Mouse (Mus musculus) midbrain, embryonic 14.5 days (tissue): ENCODE measurements around the gene Zdhhc25. TPM values are rescaled to one million over a fixed set of nuclear protein-coding genes. Genes with fewer than 3 reads are reported as not detected.

ENCODE experiments used
- ATAC-seq: fragments of 200-750 bp; cut with Nextera tagmentation; 2 replicates; pipeline ENCODE4 v1.8.0; 2017; ENCODE audit warnings: moderate number of reproducible peaks, moderate library complexity; ENCODE audit not compliant: low FRiP score, low TSS enrichment
- DNase-seq: peaks from one replicate; pipeline ENCODE4 v3.0.0-alpha.2; 2015
- H3K27ac ChIP-seq: fragments of 300-500 bp; sonication (generic); replicated peaks from 2 replicates; pipeline ENCODE4 v1.5.1; 2014; ENCODE audit warnings: mild to moderate bottlenecking, low read depth, low read length, moderate library complexity
- H3K27me3 ChIP-seq: fragments of 300-500 bp; sonication (generic); 2 replicates; pipeline ENCODE4 v1.6.1; 2014; ENCODE audit warnings: low read length, control low read depth, mixed read lengths; ENCODE audit not compliant: control insufficient read depth, insufficient read depth
- H3K36me3 ChIP-seq: fragments of 300-500 bp; sonication (generic); 2 replicates; pipeline ENCODE4 v1.6.1; 2014; ENCODE audit warnings: low read length, control low read depth; ENCODE audit not compliant: control insufficient read depth, insufficient read depth
- H3K4me1 ChIP-seq: fragments of 300-500 bp; sonication (generic); 2 replicates; pipeline ENCODE4 v1.6.1; 2014; ENCODE audit warnings: mild to moderate bottlenecking, antibody characterized with exemption, low read length, control low read depth; ENCODE audit not compliant: control insufficient read depth, insufficient read depth
- H3K4me2 ChIP-seq: fragments of 300-500 bp; sonication (generic); 2 replicates; pipeline ENCODE4 v1.6.1; 2014; ENCODE audit warnings: mild to moderate bottlenecking, low read length, moderate library complexity
- H3K4me3 ChIP-seq: fragments of 300-500 bp; sonication (generic); replicated peaks from 2 replicates; pipeline ENCODE4 v1.5.1; 2014; ENCODE audit warnings: low read depth, low read length
- H3K9ac ChIP-seq: fragments of 300-500 bp; sonication (generic); replicated peaks from 2 replicates; pipeline ENCODE4 v1.6.1; 2014; ENCODE audit warnings: mild to moderate bottlenecking, low read length, moderate library complexity
- H3K9me3 ChIP-seq: fragments of 300-500 bp; sonication (generic); 2 replicates; pipeline ENCODE4 v1.6.1; 2016; ENCODE audit warnings: low read length, control low read depth, mixed read lengths; ENCODE audit not compliant: control insufficient read depth
- WGBS: fragments of 180-500 bp; shearing (Covaris S2); extraction: QIAGEN DNeasy Blood & Tissue Kit; methylation state at CpG from one replicate; pipeline ENCODE4 v1.1.7; 2014; 5-methylcytosine and 5-hydroxymethylcytosine counted together
- polyA plus RNA-seq: library from polyadenylated mRNA; unstranded; fragments of >200 nt; fragmentation: Nextera tagmentation; extraction: Ambion mirVana; gene quantifications from 2 replicates; pipeline ENCODE4 v1.2.1, GENCODE M21; 2014

Gene Zdhhc25
- polyA plus RNA-seq, 1 experiment from 2014 or later, result not detected

GRCm38 (mm10) chr15:88602496-88602895, 2.4 kb downstream of the Zdhhc25 start:
- no peak overlapping the region for H3K4me3 ChIP-seq
- no peaks in the 10 kb centered on the region for H3K4me1 ChIP-seq
- 95% methylated on average over 3 of the region's 3 CpGs for WGBS
- H3K9me3 ChIP-seq, result no peaks in the 10 kb centered on the region
- H3K36me3 ChIP-seq, result no peaks in the 10 kb centered on the region
- H3K9ac ChIP-seq, result no peak overlapping the region
- H3K4me2 ChIP-seq, result no peak overlapping the region
- no peak for ATAC-seq
- DNase-seq, result no peak
- H3K27me3 ChIP-seq, result no peaks in the 10 kb centered on the region
- no peak overlapping the region for H3K27ac ChIP-seq

- H3K4me2 ChIP-seq, result no peak overlapping the region
- peak; percentile 17 for DNase-seq
- no peak overlapping the region for H3K4me3 ChIP-seq
- no peak overlapping the region for H3K9ac ChIP-seq
- no peak overlapping the region for H3K27ac ChIP-seq
- no peaks in the 10 kb centered on the region for H3K36me3 ChIP-seq
- no peak for ATAC-seq
- WGBS, result 75% methylated on average over 9 of the region's 9 CpGs
- no peaks in the 10 kb centered on the region for H3K9me3 ChIP-seq
- no peaks in the 10 kb centered on the region for H3K27me3 ChIP-seq
- no peaks in the 10 kb centered on the region for H3K4me1 ChIP-seq
Observed at GRCm38 (mm10) chr15:88603091-88603732, 3.1 kb downstream of the Zdhhc25 start.

- Histone ChIP-seq H3K4me1 (no peaks in the 10 kb centered on the region), H3K9ac (no peak overlapping the region), H3K27me3 (no peaks in the 10 kb centered on the region), H3K4me3 (no peak overlapping the region), H3K27ac (no peak overlapping the region), H3K9me3 (no peaks in the 10 kb centered on the region), H3K4me2 (no peak overlapping the region), H3K36me3 (no peaks in the 10 kb centered on the region)
- no peak for DNase-seq
- WGBS, result 86% methylated on average over 1 of the region's 1 CpGs
- ATAC-seq, result no peak
Observed at GRCm38 (mm10) chr15:88603733-88604119, 3.6 kb downstream of the Zdhhc25 start.

DNA sequence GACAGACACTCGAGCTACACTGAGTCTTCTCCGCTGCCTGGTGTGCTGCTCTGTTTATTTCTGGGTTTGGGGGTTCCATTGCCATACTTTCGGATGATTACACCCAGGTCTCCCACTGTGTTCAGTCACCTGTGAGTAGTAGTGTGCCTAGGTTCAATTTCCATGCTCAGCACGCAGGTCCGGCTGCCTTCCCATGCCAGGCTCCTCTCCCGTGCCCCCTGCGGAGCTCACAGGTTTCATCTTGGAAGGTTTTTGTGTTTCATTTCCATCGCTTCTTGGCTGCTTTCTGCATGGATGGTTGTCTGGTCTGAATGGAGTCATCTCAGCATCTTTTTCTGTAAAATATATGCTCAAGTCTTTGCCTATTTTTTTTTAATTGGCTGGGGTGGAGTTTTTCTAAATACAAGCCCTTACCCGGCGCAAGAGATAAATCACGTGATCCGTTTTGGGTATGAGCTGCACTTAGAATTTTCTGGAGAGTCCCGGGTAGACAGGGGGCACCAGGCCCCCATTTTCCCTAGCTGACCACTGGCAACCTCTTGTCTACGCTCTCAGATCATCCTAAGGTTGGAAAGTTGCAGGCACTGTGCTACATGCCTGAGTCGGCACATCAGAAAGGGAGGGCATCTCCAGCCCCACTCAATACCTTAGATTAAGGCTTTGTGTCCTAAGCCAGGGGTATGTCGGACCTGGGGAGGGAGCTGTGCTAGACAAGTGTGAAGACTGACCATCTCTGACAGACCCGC, 4.7 kb downstream of the Zdhhc25 start:
- 83% methylated on average over 17 of the region's 17 CpGs for WGBS
- Histone ChIP-seq H3K4me3 (no peak overlapping the region), H3K9me3 (no peaks in the 10 kb centered on the region), H3K9ac (no peak overlapping the region), H3K36me3 (no peaks in the 10 kb centered on the region), H3K27me3 (no peaks in the 10 kb centered on the region), H3K27ac (no peak overlapping the region), H3K4me2 (no peak overlapping the region), H3K4me1 (no peaks in the 10 kb centered on the region)
- ATAC-seq, result no peak
- no peak for DNase-seq

- DNase-seq, result no peak
- 78% methylated on average over 5 of the region's 5 CpGs for WGBS
- Histone ChIP-seq H3K4me2 (no peak overlapping the region), H3K4me1 (no peaks in the 10 kb centered on the region), H3K27me3 (no peaks in the 10 kb centered on the region), H3K4me3 (no peak overlapping the region), H3K9me3 (no peaks in the 10 kb centered on the region), H3K36me3 (no peaks in the 10 kb centered on the region), H3K9ac (no peak overlapping the region), H3K27ac (no peak overlapping the region)
- ATAC-seq, result no peak
Observed at GRCm38 (mm10) chr15:88605415-88605785, 5.3 kb downstream of the Zdhhc25 start.

GRCm38 (mm10) chr15:88617125-88617524, 17.0 kb downstream of the Zdhhc25 start:
- DNase-seq, result no peak
- no peak for ATAC-seq
- H3K27me3 ChIP-seq, result no peaks in the 10 kb centered on the region

DNA sequence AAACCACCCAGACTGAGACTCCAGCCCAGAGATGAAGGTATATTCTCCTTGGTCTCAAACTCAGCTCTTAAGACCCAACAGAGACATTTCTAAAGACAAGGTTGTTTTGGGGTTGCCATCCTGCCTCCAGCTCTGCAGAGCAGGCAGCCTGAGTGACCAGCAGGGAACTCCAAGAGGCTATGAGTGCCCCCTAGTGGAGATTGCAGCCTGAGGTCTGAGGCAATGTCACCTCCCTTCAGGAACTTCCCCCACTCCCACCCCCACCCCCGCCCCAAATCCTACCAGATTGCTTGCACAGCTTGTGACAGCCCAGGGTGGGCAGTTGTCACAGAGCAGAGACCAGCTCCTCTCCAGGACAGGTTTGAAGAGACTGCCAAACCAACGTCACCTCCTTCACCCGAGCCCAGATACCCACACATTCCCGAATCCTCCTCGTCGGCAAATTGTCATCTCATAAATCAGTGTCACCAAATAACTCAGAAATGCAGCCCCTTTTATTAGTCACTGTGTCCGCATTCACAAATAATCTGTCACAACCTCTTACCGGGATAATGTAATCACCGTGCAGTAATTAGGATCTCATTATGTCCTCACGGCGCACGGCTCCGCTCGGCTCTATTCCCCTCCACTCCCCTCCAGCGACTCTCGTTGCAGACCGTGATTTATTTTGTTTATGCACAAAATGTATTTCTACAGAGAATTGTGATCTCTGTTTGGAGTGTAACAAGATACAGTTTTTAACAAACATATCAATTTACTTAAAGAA, 18.1 kb downstream of the Zdhhc25 start:
- Histone ChIP-seq H3K4me1 (no peaks in the 10 kb centered on the region), H3K9me3 (no peaks in the 10 kb centered on the region), H3K4me3 (no peak overlapping the region), H3K9ac (no peak overlapping the region), H3K27me3 (no peaks in the 10 kb centered on the region), H3K36me3 (no peaks in the 10 kb centered on the region), H3K4me2 (no peak overlapping the region), H3K27ac (no peak overlapping the region)
- no peak for ATAC-seq
- WGBS, result 51% methylated on average over 17 of the region's 17 CpGs
- peak; percentile 76 for DNase-seq

More at GRCm38 (mm10) chr15:88617125-88617524, 17.0 kb downstream of the Zdhhc25 start:
- Histone ChIP-seq H3K36me3 (no peaks in the 10 kb centered on the region), H3K4me3 (no peak overlapping the region), H3K27ac (no peak overlapping the region), H3K4me1 (0 out of 2 replicates have a peak, but pooled peaks cover 2% of the 10 kb centered on the region), H3K9ac (no peak overlapping the region), H3K4me2 (no peak overlapping the region), H3K9me3 (no peaks in the 10 kb centered on the region)
- 88% methylated on average over 16 of the region's 16 CpGs for WGBS

- H3K4me1 ChIP-seq, result no peaks in the 10 kb centered on the region
- no peaks in the 10 kb centered on the region for H3K36me3 ChIP-seq
- DNase-seq (no peak), ATAC-seq (no peak)
- H3K9ac ChIP-seq, result no peak overlapping the region
- no peaks in the 10 kb centered on the region for H3K27me3 ChIP-seq
- H3K4me3 ChIP-seq, result no peak overlapping the region
- 93% methylated on average over 2 of the region's 2 CpGs for WGBS
- no peaks in the 10 kb centered on the region for H3K9me3 ChIP-seq
- no peak overlapping the region for H3K4me2 ChIP-seq
- no peak overlapping the region for H3K27ac ChIP-seq
Observed at GRCm38 (mm10) chr15:88620017-88620416, 19.9 kb downstream of the Zdhhc25 start.
